Mouse (Mus musculus): ENCODE results near the gene Taf3.

Gene Taf3

GRCm38 (mm10) chr2:10048461-10048860 lies at the start of gene Taf3:
Gene Taf3, minus strand, starts transcription at chr2:10048596.
- in situ Hi-C loops (cut with MboI, MseI), result no loop called here

GRCm38 (mm10) chr2:10094327-10095100 lies 46.1 kb upstream of the Taf3 start:
- in situ Hi-C loops (cut with MboI, MseI), result no loop called here

- in situ Hi-C loops (cut with MboI, MseI), result no loop called here
These were observed 39.0 kb upstream of the Taf3 start for GRCm38 (mm10) chr2:10087256-10087850.

- in situ Hi-C loops (cut with MboI, MseI), result no loop called here
These were observed 34.3 kb upstream of the Taf3 start for GRCm38 (mm10) chr2:10082737-10083136.

GRCm38 (mm10) chr2:10081453-10082080 lies 33.2 kb upstream of the Taf3 start:
- in situ Hi-C loops (cut with MboI, MseI), result no loop called here

GRCm38 (mm10) chr2:10080310-10081010 lies 32.1 kb upstream of the Taf3 start, which contains the start of the genes Atp5c1 and Kin:
Gene Atp5c1, minus strand, starts transcription at chr2:10080510.
Gene Kin, plus strand, starts transcription at chr2:10080593.
- in situ Hi-C loops (cut with MboI, MseI), result no loop called here

GRCm38 (mm10) chr2:10079745-10080309 lies 31.4 kb upstream of the Taf3 start:
- in situ Hi-C loops (cut with MboI, MseI), result no loop called here

GRCm38 (mm10) chr2:10076675-10077074 lies 28.3 kb upstream of the Taf3 start:
- in situ Hi-C loops (cut with MboI, MseI), result no loop called here

- in situ Hi-C loops (cut with MboI, MseI), result no loop called here
These were observed 26.1 kb upstream of the Taf3 start for GRCm38 (mm10) chr2:10074470-10074869.

- in situ Hi-C loops (cut with MboI, MseI), result no loop called here
These were observed 23.4 kb upstream of the Taf3 start for GRCm38 (mm10) chr2:10071751-10072150.

- in situ Hi-C loops (cut with MboI, MseI), result no loop called here
These were observed 10.4 kb upstream of the Taf3 start for GRCm38 (mm10) chr2:10058836-10059235.

GRCm38 (mm10) chr2:10051996-10052395 lies 3.6 kb upstream of the Taf3 start:
- in situ Hi-C loops (cut with MboI, MseI), result no loop called here

GRCm38 (mm10) chr2:10050878-10051277 lies 2.5 kb upstream of the Taf3 start:
- in situ Hi-C loops (cut with MboI, MseI), result no loop called here

GRCm38 (mm10) chr2:10049456-10049855 lies 1.1 kb upstream of the Taf3 start:
- in situ Hi-C loops (cut with MboI, MseI), result no loop called here

- in situ Hi-C loops (cut with MboI, MseI), result no loop called here
These were observed 499 bp downstream of the Taf3 start for GRCm38 (mm10) chr2:10047758-10048436.

GRCm38 (mm10) chr2:10034976-10035375 lies 13.4 kb downstream of the Taf3 start:
- in situ Hi-C loops (cut with MboI, MseI), result loop anchor here (10.0 kb wide), 1 partner anchor 140 kb away; the partner anchor contains the start of gene Gata3

- in situ Hi-C loops (cut with MboI, MseI), result loop anchor here (10.0 kb wide), 1 partner anchor 139 kb away; the partner anchor contains the start of gene Gata3
These were observed 14.7 kb downstream of the Taf3 start for GRCm38 (mm10) chr2:10033684-10034083.

- in situ Hi-C loops (cut with MboI, MseI), result loop anchor here (10.0 kb wide), 1 partner anchor 135 kb away; the partner anchor contains the start of gene Gata3
These were observed 18.6 kb downstream of the Taf3 start for GRCm38 (mm10) chr2:10029755-10030154.

- in situ Hi-C loops (cut with MboI, MseI), result loop anchor here (25.0 kb wide), 1 partner anchor 437 kb away; no protein-coding TSS in a partner anchor
These were observed 24.1 kb downstream of the Taf3 start for GRCm38 (mm10) chr2:10024264-10024663.

GRCm38 (mm10) chr2:10021296-10021695 lies 27.1 kb downstream of the Taf3 start:
- in situ Hi-C loops (cut with MboI, MseI), result loop anchor here (25.0 kb wide), 1 partner anchor 434 kb away; no protein-coding TSS in a partner anchor
